Mouse (Mus musculus) C2C12 (cell line): Measurements from ENCODE around the gene Mtmr4. TPM values are rescaled to one million over a fixed set of nuclear protein-coding genes. Genes with fewer than 3 reads are reported as not detected.

Experiments used
- H3K27me3 ChIP-seq: one replicate; pipeline ENCODE4 v1.6.1; 2011; ENCODE audit not compliant: control insufficient read depth, insufficient read depth, insufficient read length
- H3K36me3 ChIP-seq: one replicate; pipeline ENCODE4 v1.6.1; 2011; ENCODE audit not compliant: control insufficient read depth, insufficient read depth
- H3K4me3 ChIP-seq: one replicate; pipeline ENCODE4 v1.5.1; 2011; ENCODE audit warnings: mild to moderate bottlenecking, control low read depth; ENCODE audit not compliant: poor library complexity, insufficient read depth, severe bottlenecking
- H3K79me2 ChIP-seq: one replicate; pipeline ENCODE4 v1.6.1; 2011; ENCODE audit not compliant: control insufficient read depth, insufficient read depth
- H3K79me3 ChIP-seq: one replicate; pipeline ENCODE4 v1.6.1; 2011; ENCODE audit warnings: low read depth, control low read depth
- H3ac ChIP-seq: one replicate; pipeline ENCODE3; 2011; ENCODE audit warnings: low read depth; ENCODE audit not compliant: control insufficient read depth, insufficient read length
- CEBPB ChIP-seq: IDR thresholded peaks from one replicate; pipeline ENCODE4 v1.6.1; 2011; ENCODE audit warnings: low read depth, mild to moderate bottlenecking, control low read depth, moderate library complexity
- CTCF ChIP-seq: IDR thresholded peaks from one replicate; pipeline ENCODE4 v1.5.1; 2011; ENCODE audit not compliant: control insufficient read depth, insufficient read depth, insufficient read length
- FOSL1 ChIP-seq: IDR thresholded peaks from one replicate; pipeline ENCODE4 v1.8.0; 2011; ENCODE audit warnings: mild to moderate bottlenecking, low read length; ENCODE audit not compliant: poor library complexity, insufficient read depth, severe bottlenecking
- MAX ChIP-seq: IDR thresholded peaks from one replicate; pipeline ENCODE4 v1.6.1; 2011; ENCODE audit warnings: mild to moderate bottlenecking, control low read depth
- MYOD1 ChIP-seq: IDR thresholded peaks from one replicate; pipeline ENCODE4 v1.6.1; 2011; ENCODE audit warnings: low read depth; ENCODE audit not compliant: control insufficient read depth, insufficient read length
- MYOG ChIP-seq: IDR thresholded peaks from one replicate; pipeline ENCODE4 v1.6.1; 2011; ENCODE audit not compliant: control insufficient read depth, insufficient read length; ENCODE audit errors: extremely low read depth
- USF1 ChIP-seq: IDR thresholded peaks from one replicate; pipeline ENCODE4 v1.6.1; 2011; ENCODE audit warnings: low read depth, mild to moderate bottlenecking, control low read depth, moderate library complexity
- polyA plus RNA-seq: library from polyadenylated mRNA; unstranded; fragments of >200 nt; fragmentation: generic; extraction: Trizol; gene quantifications from one replicate; pipeline ENCODE4 v1.2.1, GENCODE M21; 2012; ENCODE audit warnings: missing spikeins

The Mtmr4 gene
- polyA plus RNA-seq, 1 experiment = 28.0 TPM

- no peak overlapping the region for H3ac ChIP-seq
- TF ChIP-seq MYOD1 (no peak), CEBPB (no peak), USF1 (no peak), FOSL1 (no peak), CTCF (no peak), MAX (no peak), MYOG (no peak)
- H3K4me3 ChIP-seq = no peak overlapping the region
- H3K36me3 ChIP-seq = peaks cover 76% of the 10 kb centered on the region
- H3K79me3 ChIP-seq = peaks cover 11% of the 10 kb centered on the region
- peaks cover 23% of the 10 kb centered on the region for H3K79me2 ChIP-seq
- no peaks in the 10 kb centered on the region for H3K27me3 ChIP-seq
These were observed 7.6 kb downstream of the Mtmr4 start for GRCm38 (mm10) chr11:87599395-87600089.

- Histone ChIP-seq H3ac (no peak overlapping the region), H3K36me3 (peaks cover 85% of the 10 kb centered on the region), H3K79me3 (peaks cover 11% of the 10 kb centered on the region), H3K79me2 (peaks cover 23% of the 10 kb centered on the region), H3K4me3 (no peak overlapping the region), H3K27me3 (no peaks in the 10 kb centered on the region)
- TF ChIP-seq USF1 (no peak), CTCF (no peak), FOSL1 (no peak), CEBPB (no peak), MAX (no peak), MYOD1 (no peak), MYOG (no peak)
These were observed 8.4 kb downstream of the Mtmr4 start for GRCm38 (mm10) chr11:87600322-87600853.

- Histone ChIP-seq H3ac (no peak overlapping the region), H3K4me3 (no peak overlapping the region), H3K79me2 (peaks cover 7% of the 10 kb centered on the region), H3K79me3 (peaks cover 4% of the 10 kb centered on the region), H3K36me3 (peaks cover 96% of the 10 kb centered on the region), H3K27me3 (no peaks in the 10 kb centered on the region)
- TF ChIP-seq CEBPB (no peak), MYOD1 (no peak), MAX (no peak), FOSL1 (no peak), MYOG (no peak), CTCF (no peak), USF1 (no peak)
These were observed 10.3 kb downstream of the Mtmr4 start for GRCm38 (mm10) chr11:87602234-87602633.

- peaks cover 96% of the 10 kb centered on the region for H3K36me3 ChIP-seq
- TF ChIP-seq CTCF (no peak), CEBPB (no peak), FOSL1 (no peak), USF1 (no peak), MYOD1 (no peak), MAX (no peak), MYOG (no peak)
- no peak overlapping the region for H3K4me3 ChIP-seq
- H3ac ChIP-seq = no peak overlapping the region
- H3K79me3 ChIP-seq = no peaks in the 10 kb centered on the region
- no peaks in the 10 kb centered on the region for H3K27me3 ChIP-seq
- no peaks in the 10 kb centered on the region for H3K79me2 ChIP-seq
These were observed 11.6 kb downstream of the Mtmr4 start for GRCm38 (mm10) chr11:87603571-87603970.

- Histone ChIP-seq H3K79me2 (no peaks in the 10 kb centered on the region), H3K36me3 (peaks cover 99% of the 10 kb centered on the region), H3K27me3 (no peaks in the 10 kb centered on the region), H3K4me3 (no peak overlapping the region), H3K79me3 (no peaks in the 10 kb centered on the region), H3ac (no peak overlapping the region)
- TF ChIP-seq FOSL1 = no peak
- no peak for TF ChIP-seq MAX
- TF ChIP-seq CEBPB = no peak
- no peak for TF ChIP-seq MYOD1
- TF ChIP-seq CTCF = no peak
- no peak for TF ChIP-seq MYOG
- TF ChIP-seq USF1 = no peak
These were observed 17.3 kb downstream of the Mtmr4 start for GRCm38 (mm10) chr11:87609264-87609663.

- no peaks in the 10 kb centered on the region for H3K27me3 ChIP-seq
- H3ac ChIP-seq = no peak overlapping the region
- no peaks in the 10 kb centered on the region for H3K79me2 ChIP-seq
- no peak overlapping the region for H3K4me3 ChIP-seq
- H3K36me3 ChIP-seq = peaks cover 99% of the 10 kb centered on the region
- no peak for TF ChIP-seq MYOG
- TF ChIP-seq CEBPB = no peak
- TF ChIP-seq CTCF = no peak
- no peak for TF ChIP-seq USF1
- no peak for TF ChIP-seq MAX
- TF ChIP-seq FOSL1 = no peak
- TF ChIP-seq MYOD1 = no peak
- H3K79me3 ChIP-seq = no peaks in the 10 kb centered on the region
These were observed 19.6 kb downstream of the Mtmr4 start for GRCm38 (mm10) chr11:87611547-87611946.
